Mouse (Mus musculus) forebrain, embryonic 11.5 days (tissue): ENCODE results near the gene Tmem38b. TPM values are rescaled to one million over a fixed set of nuclear protein-coding genes. Genes with fewer than 3 reads are reported as not detected.

Experiments
- ATAC-seq: fragments of 200-750 bp; cut with Nextera tagmentation; replicated peaks from 2 replicates; pipeline ENCODE4 v1.8.0; 2017; ENCODE audit warnings: moderate TSS enrichment; ENCODE audit not compliant: low FRiP score
- DNase-seq: peaks from one replicate; pipeline ENCODE4 v3.0.0-alpha.2; 2017; ENCODE audit warnings: low spot score
- H3K27ac ChIP-seq: fragments of 300-500 bp; sonication (generic); 2 replicates; pipeline ENCODE4 v1.5.1; 2014; ENCODE audit warnings: low read depth, low read length
- H3K27me3 ChIP-seq: fragments of 300-500 bp; sonication (generic); 2 replicates; pipeline ENCODE4 v1.6.1; 2014; ENCODE audit warnings: mild to moderate bottlenecking, low read length, mixed read lengths; ENCODE audit not compliant: control insufficient read depth, insufficient read depth
- H3K36me3 ChIP-seq: fragments of 300-500 bp; sonication (generic); 2 replicates; pipeline ENCODE4 v1.6.1; 2014; ENCODE audit warnings: mild to moderate bottlenecking, low read length, moderate library complexity, mixed read lengths; ENCODE audit not compliant: control insufficient read depth, insufficient read depth
- H3K4me1 ChIP-seq: fragments of 300-500 bp; sonication (generic); replicated peaks from 2 replicates; pipeline ENCODE4 v1.6.1; 2014; ENCODE audit warnings: low read length, mixed read lengths; ENCODE audit not compliant: control insufficient read depth, insufficient read depth
- H3K4me2 ChIP-seq: fragments of 300-500 bp; sonication (generic); 2 replicates; pipeline ENCODE4 v1.6.1; 2014; ENCODE audit warnings: low read depth, mild to moderate bottlenecking, low read length, moderate library complexity, mixed read lengths; ENCODE audit not compliant: severe bottlenecking
- H3K4me3 ChIP-seq: fragments of 300-500 bp; sonication (generic); 2 replicates; pipeline ENCODE4 v1.5.1; 2014; ENCODE audit warnings: low read depth, low read length
- H3K9ac ChIP-seq: fragments of 300-500 bp; sonication (generic); 2 replicates; pipeline ENCODE4 v1.6.1; 2014; ENCODE audit warnings: low read length
- H3K9me3 ChIP-seq: fragments of 300-500 bp; sonication (generic); 2 replicates; pipeline ENCODE4 v1.6.1; 2016; ENCODE audit warnings: low read length, mixed read lengths; ENCODE audit not compliant: control insufficient read depth
- WGBS: fragments of 180-500 bp; shearing (Covaris S2); extraction: QIAGEN DNeasy Blood & Tissue Kit; methylation state at CpG from one replicate; pipeline ENCODE4 v1.1.7; 2014; 5-methylcytosine and 5-hydroxymethylcytosine counted together
- polyA plus RNA-seq: library from polyadenylated mRNA; unstranded; fragments of >200 nt; fragmentation: Nextera tagmentation; extraction: Ambion mirVana; gene quantifications from 2 replicates; pipeline ENCODE4 v1.2.1, GENCODE M21; 2014

Tmem38b gene
- polyA plus RNA-seq, 1 experiment from 2014 or later: 9.1 TPM

GRCm38 (mm10) chr4:53824831-53825230 is 1.0 kb upstream of the Tmem38b start:
- Histone ChIP-seq H3K36me3 (no peaks in the 10 kb centered on the region), H3K9ac (no peak overlapping the region), H3K4me2 (no peak overlapping the region), H3K27ac (no peak overlapping the region), H3K4me1 (no peaks in the 10 kb centered on the region), H3K9me3 (no peaks in the 10 kb centered on the region), H3K27me3 (no peaks in the 10 kb centered on the region), H3K4me3 (no peak overlapping the region)
- ATAC-seq (no peak), DNase-seq (no peak)
- WGBS: 65% methylated on average over 4 of the region's 4 CpGs

GRCm38 (mm10) chr4:53826641-53827248 is 900 bp downstream of the Tmem38b start:
- Histone ChIP-seq H3K9ac (no peak overlapping the region; the same call in 1 of the 2 replicates), H3K27ac (no peak overlapping the region), H3K4me2 (peak overlapping the region; percentile 76), H3K27me3 (no peaks in the 10 kb centered on the region), H3K4me3 (peak overlapping the region; percentile 77), H3K9me3 (no peaks in the 10 kb centered on the region), H3K36me3 (no peaks in the 10 kb centered on the region), H3K4me1 (no peaks in the 10 kb centered on the region)
- 15% methylated on average over 11 of the region's 11 CpGs for WGBS
- DNase-seq (no peak), ATAC-seq (no peak)

- Histone ChIP-seq H3K27me3 (no peaks in the 10 kb centered on the region), H3K27ac (no peak overlapping the region), H3K9ac (no peak overlapping the region), H3K36me3 (no peaks in the 10 kb centered on the region), H3K9me3 (no peaks in the 10 kb centered on the region), H3K4me3 (no peak overlapping the region), H3K4me1 (no peaks in the 10 kb centered on the region), H3K4me2 (no peak overlapping the region)
- no peak for ATAC-seq
- DNase-seq: no peak
- WGBS: 84% methylated on average over 5 of the region's 5 CpGs
Observed at GRCm38 (mm10) chr4:53827869-53828268, 2.0 kb downstream of the Tmem38b start.

DNA sequence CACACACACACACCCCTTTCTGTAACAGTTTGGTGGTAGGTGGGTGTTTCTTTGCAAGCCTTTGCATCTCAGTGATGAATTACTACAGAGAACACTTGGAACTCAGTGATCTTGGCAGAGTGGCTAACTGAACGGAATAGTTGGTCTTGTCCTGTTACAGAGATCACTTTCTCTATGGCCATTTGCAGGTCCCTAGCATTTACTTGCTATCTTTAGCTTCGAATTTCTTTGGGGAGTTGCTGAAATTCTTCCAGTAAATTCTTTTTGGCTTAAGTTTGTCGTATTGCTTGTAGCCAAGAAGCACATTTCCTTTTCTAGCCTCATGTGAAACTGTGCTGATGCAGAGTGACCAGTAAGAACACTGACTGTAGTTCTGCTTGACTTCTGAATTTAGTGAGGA is 3.1 kb downstream of the Tmem38b start:
- no peaks in the 10 kb centered on the region for H3K36me3 ChIP-seq
- 93% methylated on average over 3 of the region's 3 CpGs for WGBS
- no peak overlapping the region for H3K9ac ChIP-seq
- DNase-seq (no peak), ATAC-seq (no peak)
- H3K27ac ChIP-seq: no peak overlapping the region
- H3K27me3 ChIP-seq: no peaks in the 10 kb centered on the region; the same call in 1 of the 2 replicates
- no peaks in the 10 kb centered on the region for H3K9me3 ChIP-seq
- H3K4me1 ChIP-seq: no peaks in the 10 kb centered on the region
- H3K4me2 ChIP-seq: no peak overlapping the region
- H3K4me3 ChIP-seq: no peak overlapping the region

DNA sequence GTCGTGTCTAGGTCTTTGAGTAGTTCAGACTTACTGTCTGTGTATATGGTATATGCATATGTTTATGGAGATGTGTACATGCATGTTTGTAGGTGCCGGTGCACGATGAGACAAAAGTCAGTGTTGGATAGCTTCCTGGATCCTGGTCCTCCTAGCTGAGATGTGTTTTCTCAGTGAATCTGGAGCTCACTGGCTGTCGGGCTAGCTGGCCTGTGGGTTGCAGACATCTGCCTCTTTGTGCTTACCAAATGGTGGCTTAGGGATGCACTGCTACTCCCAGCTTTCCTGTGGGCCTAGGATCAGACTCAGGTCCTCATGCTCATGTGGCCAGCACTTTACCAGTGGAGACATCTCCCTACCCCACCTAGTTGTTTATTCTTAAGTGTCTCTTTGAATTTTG is 4.2 kb downstream of the Tmem38b start:
- no peak for DNase-seq

DNA sequence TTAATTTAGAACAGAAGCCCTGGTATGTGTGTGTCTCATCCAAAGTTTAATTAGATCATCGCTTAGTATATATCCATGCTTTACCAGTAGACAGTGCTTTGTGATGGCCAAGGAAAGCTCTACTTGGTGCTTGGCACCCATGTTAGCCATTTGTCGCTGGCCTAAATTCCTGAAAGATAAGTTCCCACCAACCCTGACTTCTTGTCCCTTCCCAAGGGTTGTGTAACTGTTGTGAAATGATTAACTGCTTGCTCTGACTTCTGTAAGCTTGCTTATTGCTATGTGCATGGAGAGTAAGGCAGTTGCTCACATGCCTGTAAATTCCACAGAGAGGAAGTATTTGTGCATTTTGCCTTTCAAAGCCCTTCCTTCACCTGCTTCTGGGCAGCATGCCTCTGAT is 4.7 kb downstream of the Tmem38b start:
- H3K36me3 ChIP-seq: no peaks in the 10 kb centered on the region
- ATAC-seq (no peak), DNase-seq (no peak)
- H3K4me1 ChIP-seq: no peaks in the 10 kb centered on the region
- no peak overlapping the region for H3K27ac ChIP-seq
- WGBS: 93% methylated on average over 2 of the region's 2 CpGs
- H3K9ac ChIP-seq: no peak overlapping the region
- H3K9me3 ChIP-seq: no peaks in the 10 kb centered on the region
- no peaks in the 10 kb centered on the region; the same call in 1 of the 2 replicates for H3K27me3 ChIP-seq
- no peak overlapping the region for H3K4me3 ChIP-seq
- H3K4me2 ChIP-seq: no peak overlapping the region

More for the DNA sequence above, 4.2 kb downstream of the Tmem38b start:
- ATAC-seq: no peak
- Histone ChIP-seq H3K9ac (no peak overlapping the region), H3K9me3 (no peaks in the 10 kb centered on the region), H3K27me3 (no peaks in the 10 kb centered on the region; the same call in 1 of the 2 replicates), H3K4me3 (no peak overlapping the region), H3K27ac (no peak overlapping the region), H3K4me2 (no peak overlapping the region), H3K4me1 (no peaks in the 10 kb centered on the region), H3K36me3 (no peaks in the 10 kb centered on the region)
- 91% methylated on average over 4 of the region's 4 CpGs for WGBS

- ATAC-seq (no peak), DNase-seq (no peak)
- no peak overlapping the region for H3K27ac ChIP-seq
- no peak overlapping the region for H3K9ac ChIP-seq
- H3K4me3 ChIP-seq: no peak overlapping the region
- no peaks in the 10 kb centered on the region for H3K9me3 ChIP-seq
- H3K4me2 ChIP-seq: no peak overlapping the region
- WGBS: 52% methylated on average over 3 of the region's 3 CpGs
- H3K36me3 ChIP-seq: no peaks in the 10 kb centered on the region
- no peaks in the 10 kb centered on the region; the same call in 1 of the 2 replicates for H3K27me3 ChIP-seq
- H3K4me1 ChIP-seq: no peaks in the 10 kb centered on the region
Observed at GRCm38 (mm10) chr4:53832321-53832720, 6.5 kb downstream of the Tmem38b start.

- H3K4me3 ChIP-seq: no peak overlapping the region
- 18% methylated on average over 5 of the region's 5 CpGs for WGBS
- no peak overlapping the region for H3K9ac ChIP-seq
- no peaks in the 10 kb centered on the region for H3K4me1 ChIP-seq
- H3K27me3 ChIP-seq: no peaks in the 10 kb centered on the region; the same call in 1 of the 2 replicates
- no peaks in the 10 kb centered on the region for H3K36me3 ChIP-seq
- DNase-seq (no peak), ATAC-seq (no peak)
- H3K4me2 ChIP-seq: no peak overlapping the region
- H3K9me3 ChIP-seq: no peaks in the 10 kb centered on the region
- H3K27ac ChIP-seq: no peak overlapping the region
Observed at GRCm38 (mm10) chr4:53836978-53837377, 11.1 kb downstream of the Tmem38b start.

GRCm38 (mm10) chr4:53840158-53840870 is 14.5 kb downstream of the Tmem38b start:
- no peak overlapping the region for H3K27ac ChIP-seq
- no peaks in the 10 kb centered on the region for H3K4me1 ChIP-seq
- H3K36me3 ChIP-seq: no peaks in the 10 kb centered on the region
- no peak overlapping the region for H3K9ac ChIP-seq
- ATAC-seq (no peak), DNase-seq (no peak)
- no peak overlapping the region for H3K4me3 ChIP-seq
- WGBS: 88% methylated on average over 15 of the region's 15 CpGs
- no peaks in the 10 kb centered on the region for H3K27me3 ChIP-seq
- no peaks in the 10 kb centered on the region for H3K9me3 ChIP-seq
- no peak overlapping the region for H3K4me2 ChIP-seq
